Mouse (Mus musculus) adrenal gland, adult 8-10 months (tissue): ENCODE data around the gene Tmprss9. TPM values are rescaled to one million over a fixed set of nuclear protein-coding genes. Genes with fewer than 3 reads are reported as not detected.

Experiments used
- DNase-seq: peaks from one replicate; pipeline ENCODE4 v3.0.0; 2022
- total RNA-seq, 4 experiments: library from RNA; stranded (reverse); gene quantifications; 2 replicates each; pipeline ENCODE4 v1.2.4; 2022

Tmprss9 gene
- total RNA-seq, 4 experiments from 2014 or later = 0.18 TPM; not detected in 3

GRCm38 (mm10) chr10:80895100-80895499 is 23.5 kb downstream of the Tmprss9 start:
- DNase-seq = no peak

GRCm38 (mm10) chr10:80895697-80896096 is 24.0 kb downstream of the Tmprss9 start:
- DNase-seq = no peak

- no peak for DNase-seq
Measured at GRCm38 (mm10) chr10:80896581-80897485, 25.2 kb downstream of the Tmprss9 start.

DNA sequence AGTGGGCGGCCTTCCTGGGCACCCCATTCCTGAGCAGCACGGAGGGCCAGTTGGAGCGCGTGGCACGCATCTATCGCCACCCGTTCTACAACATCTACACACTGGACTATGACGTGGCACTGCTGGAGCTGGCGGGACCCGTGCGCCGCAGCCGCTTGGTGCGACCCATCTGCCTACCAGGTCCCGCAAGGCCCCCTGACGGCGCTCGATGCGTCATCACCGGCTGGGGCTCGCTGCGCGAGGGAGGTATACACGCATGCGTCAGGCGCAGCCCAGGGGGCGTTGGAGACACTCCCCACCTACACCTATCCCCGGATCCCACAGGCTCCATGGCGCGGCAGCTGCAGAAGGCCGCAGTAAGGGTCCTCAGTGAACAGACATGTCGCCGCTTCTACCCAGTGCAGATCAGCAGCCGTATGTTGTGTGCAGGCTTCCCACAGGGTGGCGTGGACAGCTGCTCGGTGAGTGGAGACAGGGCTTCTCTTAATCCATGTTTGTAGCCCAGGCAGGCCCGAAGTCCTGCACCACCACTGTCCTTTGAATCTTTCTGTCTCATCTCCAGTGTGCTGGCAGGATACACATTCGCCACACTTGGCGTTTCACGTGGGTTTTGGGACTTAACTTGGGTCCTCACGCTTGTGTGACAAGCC is 26.3 kb downstream of the Tmprss9 start:
- DNase-seq = no peak

DNA sequence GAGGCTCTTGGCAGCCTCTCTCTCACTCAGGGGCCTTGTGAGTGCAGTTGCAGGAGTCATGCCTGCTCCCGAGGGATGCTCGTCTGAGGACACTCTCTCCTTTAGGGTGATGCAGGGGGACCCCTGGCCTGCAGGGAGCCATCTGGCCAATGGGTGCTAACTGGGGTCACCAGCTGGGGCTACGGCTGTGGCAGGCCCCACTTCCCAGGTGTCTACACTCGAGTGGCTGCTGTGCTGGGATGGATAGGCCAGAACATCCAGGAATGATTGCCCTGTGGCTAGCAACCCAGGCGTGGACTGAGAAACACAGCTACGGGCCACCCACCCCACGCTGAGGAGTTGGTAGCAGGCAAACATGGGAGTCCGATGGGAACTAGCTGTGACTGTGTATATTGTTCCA is 27.4 kb downstream of the Tmprss9 start:
- DNase-seq = no peak

DNA sequence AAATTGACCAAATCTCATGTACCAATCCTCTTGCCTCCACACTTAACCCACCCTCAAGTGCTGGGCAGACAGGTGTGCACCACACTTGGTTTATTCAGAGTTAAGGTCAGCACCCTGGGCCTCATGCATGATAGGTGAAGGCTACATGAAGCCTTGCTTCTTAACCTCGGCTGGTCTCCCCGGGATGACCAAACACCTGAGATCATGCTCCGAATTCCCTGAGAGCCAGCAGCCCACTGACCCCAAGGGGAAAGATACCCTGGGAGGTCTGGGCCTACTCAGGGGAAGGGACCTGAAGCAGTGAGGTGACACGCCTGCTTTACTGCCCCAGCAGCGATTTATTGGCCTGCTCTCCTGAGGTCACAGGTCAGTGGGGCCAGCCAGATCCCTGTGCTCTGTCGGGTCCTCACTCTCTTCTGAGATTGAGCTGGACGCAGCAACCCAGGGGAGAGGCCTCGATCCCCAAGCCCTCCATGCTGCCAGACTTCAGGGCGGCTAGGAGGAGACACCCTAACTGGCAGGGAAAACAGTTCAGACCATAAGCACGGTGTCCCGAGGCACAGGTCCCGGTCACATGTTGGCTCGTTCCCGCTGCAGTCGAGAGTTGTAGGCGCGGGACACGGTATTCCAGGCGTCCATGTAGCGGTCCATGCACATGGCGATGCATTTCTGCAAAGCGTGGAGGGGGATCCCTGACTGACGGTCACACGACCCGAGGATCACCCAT is 28.1 kb downstream of the Tmprss9 start:
- DNase-seq = no peak

- DNase-seq = peak; percentile 100
Measured at GRCm38 (mm10) chr10:80900318-80901247, 28.9 kb downstream of the Tmprss9 start, which contains the start of gene Timm13. TSS of gene Timm13 (minus strand) at chr10:80900969.

DNA sequence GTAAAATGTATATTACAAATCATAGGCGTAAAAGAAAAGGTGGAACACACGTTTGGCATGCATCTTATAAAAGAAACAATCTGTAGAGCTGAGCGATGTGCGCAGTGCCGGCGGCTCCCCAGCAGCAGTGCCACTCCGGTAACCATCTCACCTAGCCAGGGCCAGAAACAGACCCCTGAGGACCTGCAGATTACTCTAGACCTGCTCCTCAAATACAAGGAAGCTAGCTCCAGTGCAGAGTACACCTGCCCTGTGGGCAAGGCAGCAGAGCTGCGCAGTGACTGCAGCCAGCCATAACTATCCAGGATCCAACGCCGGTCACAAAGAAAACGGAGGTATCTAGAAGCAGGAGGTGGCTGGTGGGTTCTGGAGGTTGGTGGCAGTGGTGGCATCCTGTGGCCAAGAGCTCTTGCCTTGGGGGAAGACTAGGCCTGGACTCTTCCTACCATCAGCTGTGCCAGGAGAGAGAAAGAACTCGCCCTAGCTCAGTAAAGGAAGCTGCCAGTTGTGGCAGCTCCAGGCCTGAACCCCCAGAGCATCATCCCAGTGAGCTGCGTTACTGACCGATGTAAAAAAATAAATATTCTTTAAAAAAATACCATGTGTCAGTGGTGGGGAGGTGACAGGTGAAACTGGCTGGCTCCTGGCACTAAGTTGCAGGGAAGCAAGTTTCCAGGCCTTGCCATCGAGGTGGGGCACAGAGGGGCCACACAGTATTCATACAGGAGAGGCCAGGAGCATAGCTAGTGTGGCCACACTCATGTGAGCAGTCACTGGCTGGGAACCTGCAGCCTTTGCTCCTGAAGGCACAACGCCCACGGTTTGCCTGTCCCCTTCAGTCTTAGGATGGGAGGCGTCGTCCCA is 30.0 kb downstream of the Tmprss9 start:
- no peak for DNase-seq

DNA sequence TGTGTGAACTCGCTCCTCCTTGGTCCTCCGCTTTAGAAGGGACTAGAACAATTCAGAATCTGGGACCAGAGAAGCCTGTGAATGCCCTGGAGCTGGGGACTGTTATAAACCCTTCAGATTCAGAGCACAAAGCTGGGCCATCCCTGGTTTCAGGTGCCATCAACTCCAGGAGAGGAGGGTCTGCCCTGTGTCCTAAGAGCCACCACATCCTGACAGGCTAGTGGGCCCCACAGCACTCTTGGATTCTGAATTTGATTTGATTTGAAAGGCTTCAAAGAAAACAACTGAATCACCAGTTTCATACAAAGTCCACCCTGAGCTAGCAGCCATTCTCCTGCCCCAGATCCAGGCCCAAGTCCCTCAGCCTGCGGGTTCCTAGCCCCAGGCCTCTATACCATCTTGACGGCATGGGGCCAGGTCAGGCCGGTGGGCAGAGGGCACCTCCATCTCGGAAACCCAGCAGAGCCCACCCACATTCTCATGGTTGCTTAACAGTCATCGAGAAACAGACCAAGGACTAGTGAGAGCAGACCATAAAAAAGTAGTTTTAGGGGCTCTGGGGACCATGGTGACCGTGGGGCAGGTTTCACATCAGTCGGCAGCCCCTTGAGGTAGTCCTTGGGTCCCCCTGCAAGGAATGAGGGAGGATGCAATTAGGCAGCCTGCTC is 30.8 kb downstream of the Tmprss9 start:
- DNase-seq = no peak

GRCm38 (mm10) chr10:80903282-80903681 is 31.6 kb downstream of the Tmprss9 start:
- no peak for DNase-seq

DNA sequence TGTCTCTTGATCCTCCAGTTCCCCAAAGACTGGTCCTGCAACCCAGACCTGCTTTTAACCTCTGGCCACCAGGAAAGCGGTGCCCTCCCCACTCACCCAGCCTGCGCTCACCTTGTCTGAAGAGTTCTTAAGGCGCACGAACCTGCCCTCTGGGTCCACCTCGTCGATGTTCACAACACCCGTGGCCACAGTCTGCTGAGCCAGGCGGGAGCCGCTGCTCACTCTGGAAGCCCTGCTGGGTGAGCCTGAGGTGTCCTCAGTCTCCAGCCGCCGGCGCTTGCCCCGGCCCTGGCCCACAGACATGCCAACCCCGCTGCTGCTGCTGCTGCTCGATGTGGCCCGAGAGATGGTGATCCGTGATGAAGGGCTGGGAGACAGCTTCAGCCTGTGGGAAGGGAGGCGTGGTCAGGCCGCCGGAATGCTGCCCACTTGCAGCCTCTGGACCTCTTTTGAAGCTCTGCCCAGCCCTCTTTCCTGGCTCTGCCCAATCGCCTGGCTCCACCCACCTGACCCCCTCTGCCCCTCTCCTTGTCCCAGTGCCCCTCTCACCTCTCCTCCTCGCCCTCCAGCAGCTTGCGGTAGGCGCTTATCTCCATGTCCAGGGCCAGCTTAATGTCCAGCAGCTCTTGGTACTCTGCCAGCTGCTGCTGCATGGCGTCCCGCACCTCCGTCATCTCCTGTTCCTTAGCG is 32.5 kb downstream of the Tmprss9 start:
- no peak for DNase-seq

DNA sequence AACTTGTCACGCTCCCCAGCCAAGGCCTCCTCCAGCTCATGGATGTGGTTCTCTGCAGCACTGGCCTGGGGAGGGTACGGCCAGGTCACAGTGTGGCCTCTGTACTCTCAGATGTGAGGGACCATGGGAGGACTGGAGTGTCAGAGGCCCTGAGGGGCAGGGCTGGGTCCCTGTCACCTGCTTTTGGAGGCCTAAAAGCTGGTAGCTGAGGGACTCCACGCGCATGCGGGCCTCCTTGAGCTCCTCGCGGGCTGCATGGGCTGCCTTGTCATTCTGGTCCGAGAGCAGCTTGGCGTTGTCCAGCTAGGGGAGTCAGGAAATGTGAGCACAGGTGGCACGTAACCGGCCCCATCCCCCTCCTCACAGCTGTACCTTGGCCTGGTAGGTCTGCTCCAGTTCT is 33.1 kb downstream of the Tmprss9 start:
- no peak for DNase-seq

GRCm38 (mm10) chr10:80909375-80910162 is 37.9 kb downstream of the Tmprss9 start:
- no peak for DNase-seq

- DNase-seq = no peak
Measured at GRCm38 (mm10) chr10:80911354-80911753, 39.7 kb downstream of the Tmprss9 start.

DNA sequence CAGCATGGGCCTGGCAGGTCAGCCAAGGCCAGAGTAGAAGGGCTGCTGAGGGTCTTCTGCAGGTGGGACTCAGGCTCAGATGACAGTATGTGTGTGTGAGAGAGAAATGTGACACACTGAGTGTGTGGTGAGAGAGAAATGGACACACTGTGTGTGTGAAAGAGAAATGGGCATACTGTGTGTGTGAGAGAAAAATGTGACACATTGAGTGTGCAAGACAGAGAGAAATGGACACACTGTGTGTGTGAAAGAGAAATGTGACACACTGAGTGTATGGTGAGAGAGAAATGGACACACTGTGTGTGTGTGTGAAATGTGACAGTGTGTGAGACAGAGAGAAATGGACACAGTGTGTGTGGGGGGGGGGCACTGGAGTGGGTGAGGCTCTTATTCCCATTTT is 40.2 kb downstream of the Tmprss9 start:
- DNase-seq = no peak

DNA sequence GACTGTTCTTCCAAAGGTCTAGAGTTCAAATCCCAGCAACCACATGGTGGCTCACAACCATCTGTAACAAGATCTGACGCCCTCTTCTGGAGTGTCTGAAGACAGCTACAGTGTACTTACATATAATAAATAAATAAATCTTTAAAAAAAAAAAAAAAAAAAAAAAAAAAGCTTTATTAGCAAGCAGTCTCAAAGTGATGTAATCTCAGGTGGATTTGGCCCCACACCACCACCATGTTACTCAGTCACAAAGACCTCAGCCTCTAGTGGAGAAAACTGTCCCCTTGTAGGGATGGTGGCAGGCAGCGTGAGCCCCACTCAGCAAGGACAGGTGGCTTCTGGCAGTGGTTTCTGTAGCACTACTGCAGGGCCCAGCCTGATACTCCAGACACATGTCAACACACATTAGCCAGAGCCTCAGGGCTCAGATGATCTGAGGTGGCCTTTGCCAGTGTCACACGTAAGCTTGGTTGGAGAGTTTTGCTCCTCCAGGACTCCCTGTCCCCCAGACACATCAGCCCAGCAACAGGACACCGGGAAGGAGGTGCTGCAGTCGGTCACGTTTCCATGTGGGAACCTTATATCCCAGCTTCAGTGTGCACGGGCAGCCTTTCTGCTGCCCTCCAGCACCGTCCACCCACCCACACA is 41.8 kb downstream of the Tmprss9 start:
- no peak for DNase-seq

DNA sequence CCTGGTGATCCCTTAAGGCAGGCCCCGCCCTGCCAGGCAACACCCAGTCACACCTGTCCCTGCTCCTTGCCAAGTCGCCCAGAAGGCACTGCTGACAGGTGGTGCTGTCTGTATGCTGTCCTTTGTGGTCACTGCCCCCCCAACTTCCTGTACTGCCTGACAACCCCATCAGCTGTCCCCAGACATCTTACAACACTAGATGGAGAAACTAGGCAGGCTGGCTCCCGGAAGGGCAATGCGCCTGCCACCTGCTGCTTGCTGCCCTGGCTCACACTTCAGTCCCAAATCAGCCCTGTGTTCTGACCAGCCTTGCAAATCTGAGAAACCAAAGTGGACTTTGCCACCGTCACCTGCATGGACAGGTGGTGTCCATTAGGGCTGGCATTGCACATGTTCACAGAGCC is 42.6 kb downstream of the Tmprss9 start:
- DNase-seq = no peak

DNA sequence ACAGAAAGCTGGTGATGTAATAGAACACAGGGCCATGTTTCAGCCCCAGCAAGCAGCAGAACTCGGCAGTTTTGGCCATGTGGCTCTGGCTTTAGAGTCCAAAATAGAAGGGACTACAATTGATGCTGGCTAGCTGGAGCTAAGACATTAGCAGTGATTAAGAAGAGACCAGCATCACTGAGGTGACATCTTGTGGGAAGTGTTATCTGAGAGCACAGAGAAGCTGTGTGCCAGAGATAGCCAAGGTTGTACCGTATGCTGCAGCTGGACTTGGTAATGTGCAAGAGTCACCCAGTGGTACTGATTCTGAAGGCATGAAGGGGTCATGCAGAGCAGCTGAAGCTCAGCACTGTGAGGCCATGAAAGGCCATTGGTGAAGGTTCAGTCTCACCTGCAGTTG is 43.6 kb downstream of the Tmprss9 start:
- DNase-seq = no peak
